Mouse (Mus musculus) ovary, adult 18-20 months (tissue): Measurements from ENCODE around the gene Dnah6.

Source experiments
- DNase-seq: peaks from one replicate; pipeline ENCODE4 v3.0.0; 2022; ENCODE audit warnings: low spot score, mixed read lengths

The Dnah6 gene

GRCm38 (mm10) chr6:73027881-73028280, 193.6 kb downstream of the Dnah6 start:
- DNase-seq = no peak

- DNase-seq = no peak
These were observed 194.6 kb downstream of the Dnah6 start for GRCm38 (mm10) chr6:73026898-73027297.

- DNase-seq = no peak
These were observed 201.4 kb downstream of the Dnah6 start for GRCm38 (mm10) chr6:73020061-73020460.

- DNase-seq = no peak
These were observed 202.6 kb downstream of the Dnah6 start for GRCm38 (mm10) chr6:73018725-73019280.

- DNase-seq = peak; percentile 9
These were observed 206.9 kb downstream of the Dnah6 start for GRCm38 (mm10) chr6:73014317-73015160.

GRCm38 (mm10) chr6:73012931-73013330, 208.5 kb downstream of the Dnah6 start:
- DNase-seq = no peak

GRCm38 (mm10) chr6:73011827-73012226, 209.6 kb downstream of the Dnah6 start:
- DNase-seq = no peak

GRCm38 (mm10) chr6:73010073-73010472, 211.4 kb downstream of the Dnah6 start:
- peak; percentile 21 for DNase-seq

GRCm38 (mm10) chr6:73003601-73004000, 217.8 kb downstream of the Dnah6 start:
- DNase-seq = no peak

- no peak for DNase-seq
These were observed 219.1 kb downstream of the Dnah6 start for GRCm38 (mm10) chr6:73002391-73002790.

GRCm38 (mm10) chr6:72998809-72999208, 222.6 kb downstream of the Dnah6 start:
- DNase-seq = no peak

- no peak for DNase-seq
These were observed 227.8 kb downstream of the Dnah6 start for GRCm38 (mm10) chr6:72993688-72994082.

GRCm38 (mm10) chr6:72993054-72993687, 228.3 kb downstream of the Dnah6 start:
- DNase-seq = no peak

GRCm38 (mm10) chr6:72990206-72990605, 231.2 kb downstream of the Dnah6 start:
- DNase-seq = no peak

- DNase-seq = no peak
These were observed 232.3 kb downstream of the Dnah6 start for GRCm38 (mm10) chr6:72989028-72989736.

- DNase-seq = no peak
These were observed 238.9 kb downstream of the Dnah6 start for GRCm38 (mm10) chr6:72982506-72982905.

- no peak for DNase-seq
These were observed 239.6 kb downstream of the Dnah6 start for GRCm38 (mm10) chr6:72981851-72982250.

- peak; percentile 75 for DNase-seq
These were observed 240.3 kb downstream of the Dnah6 start for GRCm38 (mm10) chr6:72981124-72981651.

- DNase-seq = no peak
These were observed 244.6 kb downstream of the Dnah6 start for GRCm38 (mm10) chr6:72976866-72977265.

- no peak for DNase-seq
These were observed 250.4 kb downstream of the Dnah6 start for GRCm38 (mm10) chr6:72971074-72971473.

- DNase-seq = no peak
These were observed 251.7 kb downstream of the Dnah6 start for GRCm38 (mm10) chr6:72969787-72970186.
